Mouse (Mus musculus) embryo, embryonic 10.5 days (tissue): ENCODE data around the gene Srpk3.

ENCODE experiments used
- DNase-seq: peaks from one replicate; pipeline ENCODE4 v3.0.0-alpha.2; 2015; ENCODE audit warnings: low spot score

The Srpk3 gene

DNA sequence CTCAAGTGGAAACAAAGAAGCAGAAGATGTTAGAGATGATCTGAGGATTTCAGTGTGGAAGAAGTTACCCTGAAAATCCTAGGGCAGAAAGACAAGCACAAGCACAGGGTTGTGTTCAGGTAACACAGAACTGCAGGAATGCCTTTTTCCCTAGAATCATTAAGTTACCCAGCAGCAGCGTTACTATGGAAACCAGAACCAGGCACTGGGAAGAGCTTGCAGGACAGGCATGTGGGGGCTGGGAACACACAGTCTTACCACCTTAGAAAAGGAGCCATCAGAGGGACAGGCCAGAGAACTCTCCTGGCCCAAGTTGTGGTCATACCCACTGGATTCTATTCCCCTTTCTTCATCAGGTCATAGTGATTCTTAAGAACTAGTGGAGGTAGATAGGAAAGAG, 31.6 kb downstream of the Srpk3 start:
- peak; percentile 26 for DNase-seq

DNA sequence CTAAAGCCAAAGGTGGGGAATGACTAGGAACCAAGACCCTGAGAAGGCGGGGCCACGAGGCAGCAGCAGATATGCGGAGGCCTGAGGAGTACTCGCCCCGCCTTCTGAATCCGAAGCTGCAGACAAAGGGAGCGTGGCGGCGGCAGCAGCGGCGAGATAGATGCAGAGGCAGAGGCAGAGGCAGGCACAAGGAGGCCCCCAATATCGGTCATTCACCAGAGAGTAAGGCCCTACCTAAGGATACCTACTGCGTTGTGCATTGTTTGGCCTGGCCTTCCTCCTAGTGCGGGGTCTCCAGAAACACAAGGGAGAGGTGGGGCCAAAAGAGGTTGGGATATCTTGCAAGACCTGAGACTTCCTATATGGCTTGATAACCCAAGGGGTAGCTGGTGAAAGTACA, 40.9 kb downstream of the Srpk3 start:
- DNase-seq, result peak; percentile 71

DNA sequence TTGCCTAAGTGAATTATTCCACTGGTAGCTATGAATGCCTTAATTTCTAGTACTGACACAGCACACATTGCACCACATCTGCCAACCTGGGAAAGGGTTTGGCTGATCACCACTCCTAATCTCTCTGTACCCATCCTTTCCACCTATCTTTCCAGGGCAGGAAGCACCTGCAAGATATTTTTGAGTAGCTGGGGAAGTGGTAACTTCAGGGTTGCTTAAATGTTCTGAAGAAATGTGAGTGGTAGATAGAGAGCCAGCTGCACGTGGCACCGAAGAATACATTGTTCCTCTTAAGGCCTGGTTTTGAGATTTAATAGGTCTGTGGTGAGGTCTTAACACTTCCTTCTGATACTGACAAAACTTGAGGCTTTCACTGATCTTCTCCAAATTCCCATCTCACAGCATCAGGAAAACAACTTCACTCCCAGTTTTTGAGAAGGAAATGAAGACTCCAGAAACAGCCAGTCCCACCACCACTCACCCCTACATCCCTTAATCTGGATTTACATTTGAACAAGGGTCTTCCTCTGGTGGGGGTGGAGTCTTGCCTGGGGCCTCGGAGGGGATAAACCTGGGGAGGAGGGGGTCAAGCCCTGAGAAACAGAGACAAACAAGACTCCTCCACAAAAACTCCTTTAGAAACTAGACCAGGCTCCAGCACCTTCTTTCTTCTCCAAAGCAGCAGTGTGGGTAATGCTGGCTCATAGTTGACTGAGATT, 42.5 kb downstream of the Srpk3 start:
- no peak for DNase-seq

DNA sequence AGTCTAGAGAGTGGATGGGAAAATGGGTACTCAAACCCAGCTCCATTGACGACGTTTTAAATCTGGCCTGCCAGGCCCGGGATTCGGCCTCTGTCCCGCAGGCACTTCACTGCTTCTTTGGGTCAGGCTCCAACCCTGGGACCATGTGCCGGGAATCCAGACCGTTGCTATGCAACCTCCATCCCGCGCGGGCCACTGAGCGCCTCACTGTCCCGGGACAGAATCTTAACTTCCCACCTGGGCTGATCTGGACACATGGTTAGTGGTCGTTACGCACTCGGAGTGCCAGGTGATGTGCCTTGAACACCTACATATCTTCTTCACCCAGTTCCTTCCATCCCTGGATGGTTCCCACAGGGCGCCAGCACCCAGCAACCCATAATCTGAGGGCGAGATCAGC, 49.5 kb downstream of the Srpk3 start:
- DNase-seq, result peak; percentile 35

DNA sequence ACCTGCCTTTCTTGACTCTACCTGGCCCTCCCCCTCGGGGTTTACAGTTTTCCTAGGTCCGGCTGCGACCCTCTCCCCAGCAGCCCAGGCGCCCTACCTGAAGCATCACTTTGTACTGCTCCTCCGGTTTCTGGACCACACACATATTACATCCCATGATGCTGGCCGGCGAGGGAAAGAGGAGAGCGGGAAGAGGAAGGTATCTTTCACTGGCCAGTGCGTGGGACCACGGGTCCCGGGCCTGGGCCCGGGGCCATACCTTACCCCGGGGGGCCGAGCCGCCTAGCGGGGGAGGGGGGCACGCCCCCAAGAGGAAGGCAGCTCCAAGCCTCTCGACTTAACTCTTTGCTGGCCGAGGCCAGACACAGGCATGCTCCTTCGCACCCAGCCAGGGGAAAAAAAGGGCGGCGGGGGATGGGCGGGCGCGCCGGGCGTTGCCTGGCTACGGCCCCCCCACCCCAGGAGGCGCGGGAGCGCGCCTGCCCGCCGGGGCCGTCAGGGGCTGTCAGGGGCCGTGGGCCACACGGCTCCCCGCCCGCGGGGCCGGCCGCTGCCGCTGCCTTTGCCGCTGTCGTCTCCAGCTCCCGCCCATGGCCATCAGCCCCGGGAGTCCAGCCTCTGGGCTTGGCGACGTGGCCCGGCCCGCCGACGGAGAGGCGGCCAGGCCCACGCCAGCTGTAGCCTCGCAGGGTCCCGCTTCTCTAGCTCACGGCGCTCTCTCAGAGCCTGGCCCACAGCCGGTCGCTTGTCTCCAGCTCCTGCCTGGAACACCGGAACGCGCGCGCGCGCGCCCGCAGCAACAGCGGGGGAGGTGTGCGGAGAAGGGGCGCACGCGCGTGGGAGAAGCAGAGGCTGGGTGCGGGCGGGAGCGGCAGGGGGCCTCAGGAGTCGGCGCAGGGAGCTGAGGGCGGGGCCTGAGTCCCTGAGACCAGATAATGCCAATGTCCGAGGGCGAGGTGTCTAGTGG, 50.3 kb downstream of the Srpk3 start, which contains the start of gene Pdzd4:
Gene Pdzd4 (minus strand): TSS at position 785 of the 967 bp plus-strand sequence.
- DNase-seq, result peak; percentile 57
